Mouse (Mus musculus) 3T3-L1 (cell line): ENCODE results near the gene A2m.

ENCODE experiments used
- DNase-seq: peaks from one replicate; pipeline ENCODE4 v3.0.0-alpha.2; 2015; ENCODE audit warnings: low read depth, low spot score

A2m gene

DNA sequence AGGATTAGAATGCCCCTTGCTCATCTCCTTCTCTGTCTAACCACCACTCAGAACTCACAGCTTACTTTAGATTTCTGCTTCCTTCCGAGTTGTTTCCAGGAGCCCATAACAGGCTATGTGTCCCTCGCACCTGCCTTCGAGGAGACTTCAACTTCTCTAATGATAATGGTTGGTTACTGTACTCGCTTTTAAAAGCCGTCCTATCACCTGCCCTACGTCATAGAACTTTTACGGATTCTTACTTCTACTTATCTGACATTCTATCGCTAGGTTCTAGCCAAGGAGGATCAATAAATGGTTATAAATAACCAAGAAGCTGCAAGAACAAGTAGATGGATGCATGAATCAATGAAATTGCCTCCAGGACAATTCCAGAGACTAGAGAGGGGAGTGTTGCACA, at the start of gene A2m:
TSS of gene A2m (plus strand) at position 301 of the 400 bp plus-strand sequence.
- DNase-seq: no peak

DNA sequence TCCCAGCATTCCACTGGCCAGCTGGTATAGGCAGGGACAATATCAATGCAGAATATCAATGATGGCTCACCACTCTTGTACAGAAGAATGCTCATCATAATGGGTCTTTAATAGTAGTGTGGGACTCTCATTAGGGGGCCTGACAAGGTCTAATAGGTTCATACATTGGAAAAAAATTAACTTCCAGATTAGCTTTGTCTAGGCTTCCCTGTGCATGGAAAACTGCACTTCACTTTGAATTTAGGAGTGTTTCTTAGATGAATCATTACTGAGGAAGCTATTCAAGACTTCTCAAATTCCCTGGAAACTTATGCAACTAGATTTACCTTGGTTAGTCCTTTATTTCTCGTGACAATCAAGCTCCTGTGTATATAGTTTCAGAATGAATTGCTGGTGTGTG, 45.0 kb upstream of the A2m start:
- no peak for DNase-seq

DNA sequence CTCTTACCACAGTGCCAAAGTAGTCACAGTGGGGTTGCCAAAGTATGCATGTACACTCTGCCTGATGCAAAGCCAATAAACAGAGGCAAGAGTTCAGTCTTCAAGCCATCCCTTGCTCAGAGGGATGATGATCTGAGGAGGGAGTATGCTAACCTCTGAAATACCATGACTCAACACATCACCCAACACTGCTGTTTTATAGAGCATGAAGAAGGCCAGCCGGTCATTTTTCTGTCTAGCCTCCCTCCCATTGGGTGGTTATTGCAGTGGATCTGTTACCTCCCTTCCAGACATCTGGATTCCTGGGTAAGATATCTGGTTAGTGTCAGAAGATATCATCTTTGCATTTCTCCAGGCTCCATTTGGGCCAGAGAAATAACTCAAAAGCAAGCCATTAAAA, 34.2 kb upstream of the A2m start:
- no peak for DNase-seq

DNA sequence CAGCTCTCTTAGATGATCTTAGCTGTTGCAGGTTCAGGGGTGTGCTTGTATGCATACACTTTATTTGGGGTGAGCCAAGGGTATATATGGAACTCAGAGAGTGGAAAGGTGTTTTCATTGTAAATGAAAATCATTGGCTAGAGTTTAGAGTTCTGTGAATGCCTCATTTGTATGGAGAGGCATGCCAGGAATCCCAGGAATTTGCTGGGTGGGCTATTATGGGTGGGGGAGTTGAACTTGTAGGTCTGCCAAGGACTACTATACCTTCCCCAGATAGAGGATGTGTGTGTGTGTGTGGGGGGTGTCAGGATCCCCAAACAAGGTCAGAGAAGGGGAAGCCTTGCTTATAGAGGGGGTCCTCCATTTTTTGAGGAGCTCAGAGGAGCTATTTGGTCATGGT, 27.3 kb upstream of the A2m start:
- no peak for DNase-seq

DNA sequence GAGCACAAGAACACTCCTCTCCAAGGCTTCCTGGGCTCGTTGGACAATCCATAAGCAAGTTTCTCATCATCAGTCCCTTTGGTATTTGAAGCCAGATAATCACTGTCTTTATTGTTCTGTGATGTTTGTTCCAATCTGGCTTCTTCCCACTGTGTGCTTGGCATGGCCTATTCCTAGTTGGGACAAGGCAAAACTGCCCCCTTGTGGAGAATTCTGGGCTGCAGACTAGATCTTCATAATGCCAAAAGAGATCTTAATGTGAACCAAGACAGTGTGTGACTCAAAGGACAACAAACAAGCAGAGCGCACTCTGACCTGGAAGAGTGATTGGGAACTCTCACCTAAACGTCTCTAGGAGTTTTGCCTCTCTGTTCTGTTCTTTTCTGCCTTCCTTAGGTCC, 23.4 kb upstream of the A2m start:
- peak; percentile 44 for DNase-seq

DNA sequence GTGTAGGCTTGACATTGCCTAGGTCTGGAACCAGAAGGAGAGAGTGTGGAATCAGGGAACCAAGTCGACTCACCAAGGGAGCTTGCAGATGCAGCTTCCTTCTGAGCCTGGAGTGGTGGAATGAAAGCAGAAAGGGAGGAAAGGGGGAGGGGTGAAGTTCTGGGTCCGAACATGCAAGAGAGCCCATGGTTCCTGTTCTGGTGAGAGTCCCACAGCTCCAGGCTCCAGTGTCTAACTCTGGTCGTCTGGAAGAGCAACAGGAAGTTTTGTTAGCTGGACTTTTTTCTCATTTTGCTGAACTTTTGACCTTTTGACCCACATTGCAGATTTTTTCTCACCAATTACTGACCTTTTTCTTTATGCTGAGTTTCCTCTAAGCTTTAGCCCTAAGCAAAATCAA, 17.7 kb upstream of the A2m start:
- no peak for DNase-seq

DNA sequence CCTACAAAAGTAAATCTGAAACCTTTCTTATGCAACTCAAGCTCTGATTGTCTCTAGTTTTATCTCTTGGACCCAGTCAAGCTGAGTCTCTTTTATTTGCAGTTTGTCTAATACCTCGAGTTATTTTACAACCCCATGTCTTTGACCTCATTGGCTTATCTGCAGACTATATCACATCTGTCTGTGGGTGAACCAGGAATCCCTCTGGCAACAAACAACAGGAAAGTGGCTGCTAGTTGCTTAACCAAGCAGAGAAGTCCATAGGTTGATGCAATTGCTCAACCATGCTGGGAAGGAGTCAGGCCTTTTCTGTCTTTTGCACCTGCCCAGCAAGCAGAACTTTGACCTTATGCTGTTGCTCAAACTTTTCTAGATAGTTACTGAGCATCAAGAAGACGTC, 12.7 kb upstream of the A2m start:
- DNase-seq: no peak

DNA sequence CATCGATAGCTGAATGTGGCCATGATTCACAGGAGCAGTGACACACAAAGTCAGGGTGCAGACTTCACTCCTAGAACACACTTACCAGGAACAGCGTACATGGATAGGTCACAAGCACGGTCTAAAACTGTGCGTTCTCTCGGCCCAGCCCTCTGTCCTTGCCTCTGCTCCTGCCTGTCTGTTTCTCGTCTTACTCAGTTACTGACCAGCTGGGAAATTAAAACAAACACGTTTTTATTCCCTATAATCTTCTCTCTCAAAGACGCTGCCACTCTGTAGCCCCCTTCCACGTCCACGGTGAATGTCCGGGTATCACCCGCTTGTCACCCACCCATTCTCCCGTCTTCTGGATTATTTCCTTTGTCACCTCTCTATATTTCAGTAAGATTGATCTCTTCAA, 656 bp upstream of the A2m start:
- DNase-seq: no peak

DNA sequence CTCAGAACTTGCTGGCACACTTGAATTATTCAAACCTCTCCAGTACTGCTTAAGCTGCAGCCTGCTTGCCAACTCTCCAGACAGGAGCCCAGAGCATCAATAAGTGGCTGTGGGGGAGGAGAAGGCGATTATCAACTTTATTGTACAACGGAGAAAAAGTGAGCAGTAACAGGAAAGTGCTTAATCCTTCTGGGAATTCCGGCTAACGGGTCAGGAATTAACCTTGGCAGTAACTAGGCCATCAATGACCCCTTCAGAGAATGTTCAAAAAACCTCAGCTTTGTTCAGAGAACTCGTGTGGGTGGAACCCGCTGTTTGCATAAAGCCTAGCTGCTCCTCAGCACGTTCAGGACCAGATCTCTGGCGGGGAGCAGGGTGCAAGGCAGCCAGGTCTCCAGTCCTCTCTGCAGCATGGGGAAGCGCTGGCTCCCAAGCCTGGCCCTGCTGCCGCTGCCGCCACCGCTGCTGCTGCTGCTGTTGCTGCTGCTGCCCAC, 749 bp downstream of the A2m start:
- no peak for DNase-seq

DNA sequence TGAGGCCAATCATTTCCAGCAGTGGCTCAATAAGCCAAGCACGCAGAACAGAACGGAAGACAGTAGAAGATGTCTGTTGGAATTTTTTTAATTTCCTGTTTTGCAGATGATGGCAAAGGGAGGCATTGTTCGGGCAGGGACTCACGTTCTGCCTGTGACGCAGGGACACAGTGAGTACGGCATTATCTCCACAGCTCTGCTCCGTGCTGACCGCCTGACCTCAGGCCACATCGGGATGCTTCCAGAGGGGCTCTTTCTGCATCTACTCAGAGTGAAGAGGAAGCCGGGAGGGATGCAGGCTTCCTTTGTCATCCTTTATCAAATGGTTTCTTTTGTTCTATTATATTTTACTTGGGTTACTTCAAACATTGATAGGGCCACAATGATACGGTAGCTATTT, 13.3 kb downstream of the A2m start:
- no peak for DNase-seq
